Mouse (Mus musculus) ES-E14 (cell line): ENCODE data around the gene Swt1.

Source experiments
- CHD2 ChIP-seq: IDR thresholded peaks from 2 replicates; pipeline ENCODE4 v1.6.1; 2014; ENCODE audit warnings: mild to moderate bottlenecking, low read depth, low read length, inconsistent platforms
- MAFK ChIP-seq: IDR thresholded peaks from 2 replicates; pipeline ENCODE4 v1.6.1; 2014; ENCODE audit warnings: mild to moderate bottlenecking, low read depth, low read length, inconsistent platforms; ENCODE audit not compliant: insufficient read depth

DNA sequence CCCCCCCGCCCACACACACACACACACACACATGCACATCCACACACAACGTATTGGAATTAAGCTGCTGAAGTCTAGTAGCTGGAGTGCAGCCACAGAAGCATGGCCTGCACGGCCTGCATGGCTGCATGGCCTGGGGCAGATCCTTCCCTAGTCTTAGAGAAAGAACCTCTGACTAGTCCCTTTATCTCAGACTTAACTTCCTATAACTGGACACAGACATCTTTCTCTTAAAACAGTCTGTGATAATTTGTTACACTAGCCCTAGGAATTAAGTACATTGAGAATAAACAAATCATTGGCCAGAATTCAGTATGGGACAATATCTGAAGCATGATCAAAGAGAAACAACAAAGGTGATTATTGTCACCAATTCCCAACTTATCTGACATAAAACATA is 85.9 kb downstream of the Swt1 start:
- TF ChIP-seq CHD2 (no peak), MAFK (no peak)
